Mouse (Mus musculus) adrenal gland, adult 8-10 months (tissue): ENCODE data around the gene Ap3b1. TPM values are rescaled to one million over a fixed set of nuclear protein-coding genes. Genes with fewer than 3 reads are reported as not detected.

ENCODE experiments used
- DNase-seq: peaks from one replicate; pipeline ENCODE4 v3.0.0; 2022
- total RNA-seq, 4 experiments: library from RNA; stranded (reverse); gene quantifications; 2 replicates each; pipeline ENCODE4 v1.2.4; 2022

Gene Ap3b1
- total RNA-seq, 4 experiments from 2014 or later, result 42.7 to 51.8 (median 48.8) TPM

GRCm38 (mm10) chr13:94375526-94376390 lies 17.0 kb downstream of the Ap3b1 start:
- DNase-seq, result no peak

- no peak for DNase-seq
Measured at GRCm38 (mm10) chr13:94379006-94379405, 20.2 kb downstream of the Ap3b1 start.

GRCm38 (mm10) chr13:94381427-94381826 lies 22.7 kb downstream of the Ap3b1 start:
- no peak for DNase-seq

- no peak for DNase-seq
Measured at GRCm38 (mm10) chr13:94381829-94382675, 23.3 kb downstream of the Ap3b1 start.

- DNase-seq, result no peak
Measured at GRCm38 (mm10) chr13:94384931-94385570, 26.3 kb downstream of the Ap3b1 start.

- DNase-seq, result no peak
Measured at GRCm38 (mm10) chr13:94388566-94388965, 29.8 kb downstream of the Ap3b1 start.

- no peak for DNase-seq
Measured at GRCm38 (mm10) chr13:94389541-94389940, 30.8 kb downstream of the Ap3b1 start.

- no peak for DNase-seq
Measured at GRCm38 (mm10) chr13:94392282-94392681, 33.5 kb downstream of the Ap3b1 start.

- no peak for DNase-seq
Measured at GRCm38 (mm10) chr13:94394486-94394885, 35.7 kb downstream of the Ap3b1 start.

GRCm38 (mm10) chr13:94395763-94396162 lies 37.0 kb downstream of the Ap3b1 start:
- DNase-seq, result no peak

GRCm38 (mm10) chr13:94396392-94396920 lies 37.7 kb downstream of the Ap3b1 start:
- no peak for DNase-seq

- DNase-seq, result no peak
Measured at GRCm38 (mm10) chr13:94398568-94399374, 40.0 kb downstream of the Ap3b1 start.

- DNase-seq, result no peak
Measured at GRCm38 (mm10) chr13:94400465-94400864, 41.7 kb downstream of the Ap3b1 start.

- no peak for DNase-seq
Measured at GRCm38 (mm10) chr13:94423600-94423999, 64.8 kb downstream of the Ap3b1 start.

GRCm38 (mm10) chr13:94429567-94429966 lies 70.8 kb downstream of the Ap3b1 start:
- DNase-seq, result no peak

- no peak for DNase-seq
Measured at GRCm38 (mm10) chr13:94439386-94439785, 80.6 kb downstream of the Ap3b1 start.

- DNase-seq, result no peak
Measured at GRCm38 (mm10) chr13:94441199-94441598, 82.4 kb downstream of the Ap3b1 start.

- no peak for DNase-seq
Measured at GRCm38 (mm10) chr13:94443411-94443810, 84.7 kb downstream of the Ap3b1 start.

- no peak for DNase-seq
Measured at GRCm38 (mm10) chr13:94445103-94445502, 86.3 kb downstream of the Ap3b1 start.

- DNase-seq, result no peak
Measured at GRCm38 (mm10) chr13:94447003-94447402, 88.2 kb downstream of the Ap3b1 start.

GRCm38 (mm10) chr13:94449593-94449992 lies 90.8 kb downstream of the Ap3b1 start:
- DNase-seq, result no peak

GRCm38 (mm10) chr13:94451229-94451628 lies 92.5 kb downstream of the Ap3b1 start:
- no peak for DNase-seq
